Mouse (Mus musculus): ENCODE measurements around the gene Gm5737.

Gene Gm5737

GRCm38 (mm10) chr7:120874764-120875539 is 62.8 kb downstream of the Gm5737 start:
- DNase-seq (ENCODE audit: low spot score in 2 of 2) = no peak

DNA sequence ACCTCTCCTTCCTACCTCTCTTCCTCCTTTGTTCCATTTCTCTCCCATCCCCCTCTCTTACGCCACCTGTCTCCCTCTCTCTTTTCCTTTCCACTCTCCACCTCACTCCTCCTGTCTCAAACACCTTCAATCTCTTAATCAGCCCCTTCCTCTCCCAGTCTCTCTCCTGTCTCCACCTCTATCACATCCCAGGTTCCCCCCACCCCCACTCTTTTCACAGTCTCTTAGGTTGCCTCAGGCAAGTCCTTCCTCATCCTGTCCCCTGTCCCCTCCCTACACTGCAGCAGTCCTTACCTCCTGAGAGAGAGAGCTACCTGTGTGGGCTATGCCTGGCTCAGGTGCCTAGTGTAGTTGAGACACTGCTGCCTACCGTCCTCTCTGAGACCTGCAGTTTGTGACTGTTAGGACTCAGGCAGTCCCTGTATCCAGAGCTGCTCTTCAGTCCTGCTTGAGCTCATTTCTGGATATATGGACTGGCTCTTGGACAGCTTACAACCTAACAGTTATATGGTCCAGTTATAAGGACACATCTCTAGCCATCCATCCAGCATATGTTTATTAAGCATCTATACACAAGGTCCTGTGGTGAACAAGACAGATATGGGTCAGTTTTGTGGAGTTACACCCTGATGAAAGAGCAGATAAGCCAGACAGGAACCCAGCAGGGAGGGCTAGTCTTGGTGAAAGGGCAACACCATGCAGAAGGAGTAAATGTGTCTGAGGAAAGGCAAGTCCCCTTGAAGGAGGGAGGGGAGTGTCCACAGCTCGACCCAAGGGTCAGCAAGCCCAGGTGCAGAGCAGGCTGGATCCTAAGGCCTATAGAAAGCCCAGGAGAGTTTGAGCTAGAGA is 63.6 kb downstream of the Gm5737 start:
- DNase-seq (ENCODE audit: low spot score in 2 of 2) = no peak

DNA sequence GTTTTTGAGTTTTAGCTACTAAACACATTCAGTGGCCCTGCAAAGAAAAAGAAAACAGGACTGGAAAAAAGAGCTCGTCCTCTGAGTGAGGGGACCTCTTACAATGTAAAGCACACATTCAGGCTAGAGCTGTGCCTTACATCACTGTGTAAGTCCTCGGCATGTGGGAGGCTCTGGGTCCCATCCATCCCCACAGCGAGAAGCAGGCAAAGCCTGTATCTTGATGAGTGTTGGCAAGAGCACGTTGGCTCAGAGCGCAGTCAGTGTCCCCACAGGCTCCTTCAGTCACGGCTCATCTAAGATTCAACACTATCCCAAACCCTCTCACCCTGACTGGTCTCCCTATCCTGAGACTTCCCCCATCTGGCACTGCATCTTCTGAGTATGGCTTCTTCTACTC is 66.1 kb downstream of the Gm5737 start:
- peak; percentile 28 to 47 for DNase-seq (ENCODE audit: low spot score in 2 of 2)

- DNase-seq (ENCODE audit: low spot score in 2 of 2) = no peak
Observed at GRCm38 (mm10) chr7:120879972-120880371, 67.8 kb downstream of the Gm5737 start.

DNA sequence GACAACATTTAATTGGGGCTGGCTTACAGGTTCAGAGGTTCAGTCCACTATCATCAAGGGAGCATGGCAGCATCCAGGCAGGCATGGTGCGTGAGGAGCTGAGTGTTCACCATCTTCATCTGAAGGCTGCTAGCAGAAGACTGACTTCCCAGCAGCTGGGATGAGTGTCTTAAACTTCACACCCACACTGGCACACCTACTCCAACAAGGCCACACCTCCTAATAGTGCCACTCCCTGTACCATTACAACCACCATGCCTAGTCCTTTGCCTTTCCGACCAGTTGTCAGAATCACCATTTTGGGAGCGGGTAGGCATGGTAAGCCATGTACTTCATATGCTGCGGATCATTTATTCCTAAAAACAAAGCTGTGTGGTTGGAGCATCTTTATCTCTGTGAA is 68.6 kb downstream of the Gm5737 start:
- DNase-seq (ENCODE audit: low spot score in 2 of 2) = no peak
